Mouse (Mus musculus) layer of hippocampus, postnatal 36 days (tissue): ENCODE results near the gene Ccser2. TPM values are rescaled to one million over a fixed set of nuclear protein-coding genes. Genes with fewer than 3 reads are reported as not detected.

Experiments used
- DNase-seq, 2 experiments: peaks; one replicate each; pipeline ENCODE4 v3.0.0; 2022
- total RNA-seq, 2 experiments: library from RNA; stranded (reverse); gene quantifications; 2 replicates each; pipeline ENCODE4 v1.2.3; 2021

Ccser2 gene
- total RNA-seq, 2 experiments from 2014 or later = 79.1 to 79.6 TPM

DNA sequence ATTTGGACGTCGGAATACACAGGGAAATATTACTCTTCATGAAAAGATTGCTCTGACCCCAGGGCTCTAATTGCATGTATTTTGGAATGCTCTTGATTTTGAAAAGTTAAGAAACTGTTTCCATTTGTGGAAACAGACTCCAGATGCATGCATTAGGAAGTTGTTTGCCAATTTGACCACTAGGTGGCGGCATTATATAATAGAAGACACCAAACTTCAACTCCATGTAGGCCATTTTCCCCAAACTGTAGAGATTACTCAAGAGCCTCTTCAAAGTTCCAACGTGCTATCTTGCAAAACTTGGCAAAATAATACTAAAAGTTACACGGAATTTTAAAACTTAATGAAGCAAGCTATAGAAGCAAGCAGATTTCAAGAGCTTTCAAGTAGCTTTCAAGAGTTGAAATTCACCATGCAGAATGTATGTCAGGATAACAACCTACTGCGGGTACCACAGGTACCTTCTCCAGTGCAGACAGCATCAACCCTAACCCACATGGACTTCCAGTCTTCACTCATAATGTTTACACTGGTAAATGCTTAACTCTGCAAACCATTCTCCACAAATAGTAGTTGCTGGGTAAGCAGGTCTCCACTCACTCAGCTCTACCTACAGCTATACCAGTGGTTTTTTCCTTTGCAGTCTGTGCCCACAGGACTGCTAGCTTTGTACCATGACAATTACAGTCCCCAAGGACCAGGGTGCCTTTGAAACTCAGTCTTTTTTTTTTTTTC is 101.4 kb downstream of the Ccser2 start:
- DNase-seq = peak in 1 of 2 experiments; percentile 48

GRCm38 (mm10) chr14:36863877-36864489 is 104.6 kb downstream of the Ccser2 start:
- DNase-seq = peak; percentile 78 to 85

DNA sequence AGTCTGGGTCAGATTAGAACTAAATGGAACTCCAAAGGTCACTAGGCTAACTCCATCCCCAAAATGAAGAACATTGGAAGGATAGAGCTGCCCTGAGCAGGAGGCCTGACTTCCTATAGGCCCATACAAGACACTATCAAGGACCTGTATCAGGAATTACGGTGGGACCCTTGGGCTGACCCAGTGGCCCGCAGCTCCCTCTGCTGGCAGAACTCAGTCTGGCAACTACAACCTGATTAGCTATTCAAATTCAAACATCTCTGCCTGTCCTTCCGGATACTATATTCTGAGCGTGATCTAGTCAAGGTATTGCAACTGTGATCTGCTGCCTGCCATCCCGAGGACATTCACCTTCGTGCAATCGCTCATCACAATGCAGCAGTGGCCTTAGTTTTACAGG is 106.2 kb downstream of the Ccser2 start:
- peak; percentile 37 to 45 for DNase-seq

- no peak for DNase-seq
Measured at GRCm38 (mm10) chr14:36858932-36859331, 109.6 kb downstream of the Ccser2 start.

DNA sequence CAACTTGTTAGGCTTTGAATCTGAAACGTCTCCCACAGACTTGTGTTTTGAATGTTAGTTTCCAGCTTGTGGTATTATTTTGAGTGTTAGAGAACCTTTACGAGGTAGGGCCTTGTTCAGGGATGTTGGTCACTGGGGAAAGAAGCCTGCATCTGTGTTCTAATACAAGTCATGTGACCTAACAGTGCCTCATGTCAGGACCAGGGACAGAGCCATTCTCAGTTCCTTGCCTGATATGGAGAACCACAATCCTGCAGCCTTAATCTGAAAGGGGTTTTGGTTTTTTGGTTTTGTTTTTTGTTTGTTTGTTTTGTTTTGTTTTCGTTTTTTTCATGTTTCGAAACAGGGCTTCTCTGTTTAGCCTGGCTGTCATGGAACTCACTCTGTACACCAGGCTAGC is 115.6 kb downstream of the Ccser2 start:
- DNase-seq = no peak

GRCm38 (mm10) chr14:36848860-36849259 is 119.7 kb downstream of the Ccser2 start:
- DNase-seq = no peak

Other genes starting within 250 kb of the Ccser2 start
- gene Rgr, start 80.2 kb upstream of the Ccser2 start, total RNA-seq = not detected
- gene Lrit1, start 86.1 kb upstream of the Ccser2 start, total RNA-seq = not detected
- not detected for gene Lrit2, start 99.2 kb upstream of the Ccser2 start, total RNA-seq
- 1 to 10 TPM; 7.5 to 8.5 TPM for gene Cdhr1, start 129.6 kb upstream of the Ccser2 start, total RNA-seq
- 1 to 10 TPM in 1 of 2 experiments, under 1 TPM in 1; 0.52 to 1.4 TPM for gene 2610528A11Rik, start 145.2 kb upstream of the Ccser2 start, total RNA-seq
- gene Ghitm, start 166.5 kb upstream of the Ccser2 start, total RNA-seq = 100 to 1,000 TPM; 391 to 413 TPM